Mouse (Mus musculus) lung, embryonic 16.5 days (tissue): ENCODE data around the gene Golga4. TPM values are rescaled to one million over a fixed set of nuclear protein-coding genes. Genes with fewer than 3 reads are reported as not detected.

Source experiments
- ATAC-seq: fragments of 200-750 bp; cut with Nextera tagmentation; 2 replicates; pipeline ENCODE4 v1.8.0; 2017; ENCODE audit warnings: low read depth, mild to moderate bottlenecking, moderate library complexity
- H3K27ac ChIP-seq: fragments of 300-500 bp; sonication (generic); 2 replicates; pipeline ENCODE4 v1.5.1; 2014; ENCODE audit warnings: mild to moderate bottlenecking, control low read depth, low read length
- H3K27me3 ChIP-seq: fragments of 300-500 bp; sonication (generic); 2 replicates; pipeline ENCODE4 v1.6.1; 2014; ENCODE audit warnings: low read depth, low read length, mixed read lengths; ENCODE audit not compliant: control insufficient read depth, insufficient read depth
- H3K36me3 ChIP-seq: fragments of 300-500 bp; sonication (generic); 2 replicates; pipeline ENCODE4 v1.6.1; 2014; ENCODE audit warnings: low read length; ENCODE audit not compliant: control insufficient read depth, insufficient read depth
- H3K4me1 ChIP-seq: fragments of 300-500 bp; sonication (generic); replicated peaks from 2 replicates; pipeline ENCODE4 v1.6.1; 2014; ENCODE audit warnings: low read length, mixed read lengths; ENCODE audit not compliant: control insufficient read depth, insufficient read depth
- H3K4me2 ChIP-seq: fragments of 300-500 bp; sonication (generic); 2 replicates; pipeline ENCODE4 v1.6.1; 2014; ENCODE audit warnings: low read depth, low read length, control low read depth
- H3K4me3 ChIP-seq: fragments of 300-500 bp; sonication (generic); 2 replicates; pipeline ENCODE4 v1.5.1; 2014; ENCODE audit warnings: mild to moderate bottlenecking, low read length, control low read depth
- H3K9ac ChIP-seq: fragments of 300-500 bp; sonication (generic); 2 replicates; pipeline ENCODE4 v1.6.1; 2014; ENCODE audit warnings: low read length, control low read depth
- H3K9me3 ChIP-seq: fragments of 300-500 bp; sonication (generic); 2 replicates; pipeline ENCODE4 v1.6.1; 2016; ENCODE audit warnings: low read length; ENCODE audit not compliant: control insufficient read depth
- WGBS: fragments of 180-500 bp; shearing (Covaris S2); extraction: QIAGEN DNeasy Blood & Tissue Kit; methylation state at CpG from one replicate; pipeline ENCODE4 v1.1.7; 2014; 5-methylcytosine and 5-hydroxymethylcytosine counted together
- polyA plus RNA-seq: library from polyadenylated mRNA; unstranded; fragments of >200 nt; fragmentation: Nextera tagmentation; extraction: Ambion mirVana; gene quantifications from 2 replicates; pipeline ENCODE4 v1.2.1, GENCODE M21; 2015

The Golga4 gene
- polyA plus RNA-seq, 1 experiment from 2014 or later: 40.2 TPM

GRCm38 (mm10) chr9:118496952-118497351 lies 9.1 kb upstream of the Golga4 start:
- Histone ChIP-seq H3K4me3 (no peak overlapping the region), H3K27ac (no peak overlapping the region), H3K4me1 (no peaks in the 10 kb centered on the region), H3K9me3 (peaks cover 2% of the 10 kb centered on the region; the same call in 1 of the 2 replicates), H3K36me3 (no peaks in the 10 kb centered on the region), H3K4me2 (no peak overlapping the region), H3K9ac (no peak overlapping the region), H3K27me3 (no peaks in the 10 kb centered on the region)
- 73% methylated on average over 3 of the region's 3 CpGs for WGBS
- no peak for ATAC-seq

- Histone ChIP-seq H3K4me3 (no peak overlapping the region), H3K9ac (no peak overlapping the region), H3K9me3 (peaks cover 2% of the 10 kb centered on the region; the same call in 1 of the 2 replicates), H3K27ac (no peak overlapping the region), H3K27me3 (no peaks in the 10 kb centered on the region), H3K36me3 (no peaks in the 10 kb centered on the region), H3K4me1 (no peaks in the 10 kb centered on the region), H3K4me2 (no peak overlapping the region)
- ATAC-seq: no peak
- 64% methylated on average over 7 of the region's 7 CpGs for WGBS
Measured at GRCm38 (mm10) chr9:118498061-118498460, 8.0 kb upstream of the Golga4 start.

- H3K27ac ChIP-seq: no peak overlapping the region
- no peak overlapping the region for H3K4me3 ChIP-seq
- WGBS: 76% methylated on average over 6 of the region's 6 CpGs
Measured at GRCm38 (mm10) chr9:118500963-118501362, 5.1 kb upstream of the Golga4 start.

GRCm38 (mm10) chr9:118504656-118505055 lies 1.4 kb upstream of the Golga4 start:
- whole genome bisulfite sequencing: 77% methylated on average over 3 of the region's 3 CpGs
- Histone ChIP-seq H3K9me3 (no peaks in the 10 kb centered on the region), H3K4me1 (peaks cover 10% of the 10 kb centered on the region), H3K36me3 (no peaks in the 10 kb centered on the region), H3K27me3 (no peaks in the 10 kb centered on the region), H3K9ac (no peak overlapping the region), H3K4me2 (no peak overlapping the region), H3K4me3 (no peak overlapping the region), H3K27ac (no peak overlapping the region)
- no peak for ATAC-seq

More at GRCm38 (mm10) chr9:118500963-118501362, 5.1 kb upstream of the Golga4 start:
- Histone ChIP-seq H3K4me2 (no peak overlapping the region), H3K9ac (no peak overlapping the region), H3K9me3 (no peaks in the 10 kb centered on the region), H3K4me1 (0 out of 2 replicates have a peak, but pooled peaks cover 3% of the 10 kb centered on the region), H3K36me3 (no peaks in the 10 kb centered on the region), H3K27me3 (no peaks in the 10 kb centered on the region)
- no peak for ATAC-seq

- Histone ChIP-seq H3K4me1 (peaks cover 10% of the 10 kb centered on the region), H3K36me3 (no peaks in the 10 kb centered on the region), H3K27me3 (no peaks in the 10 kb centered on the region), H3K9ac (peak overlapping the region; percentile 91), H3K9me3 (no peaks in the 10 kb centered on the region), H3K27ac (peak overlapping the region; percentile 36), H3K4me3 (peak overlapping the region; percentile 96), H3K4me2 (peak overlapping the region; percentile 89)
- whole genome bisulfite sequencing: under 1% methylated on average over 45 of the region's 57 CpGs
- ATAC-seq: peak; percentile 68
Measured at GRCm38 (mm10) chr9:118506404-118507231, 551 bp downstream of the Golga4 start.

- H3K9me3 ChIP-seq: no peaks in the 10 kb centered on the region
- H3K4me3 ChIP-seq: peak overlapping the region; percentile 96; the same call in 1 of the 2 replicates
- ATAC-seq: no peak
- H3K9ac ChIP-seq: no peak overlapping the region
- H3K27me3 ChIP-seq: no peaks in the 10 kb centered on the region
- H3K4me2 ChIP-seq: peak overlapping the region; percentile 89
- H3K36me3 ChIP-seq: no peaks in the 10 kb centered on the region
- H3K4me1 ChIP-seq: peaks cover 10% of the 10 kb centered on the region
- WGBS: 78% methylated on average over 6 of the region's 6 CpGs
- H3K27ac ChIP-seq: no peak overlapping the region
Measured at GRCm38 (mm10) chr9:118507552-118507951, 1.5 kb downstream of the Golga4 start.

GRCm38 (mm10) chr9:118508601-118509000 lies 2.5 kb downstream of the Golga4 start:
- H3K27me3 ChIP-seq: no peaks in the 10 kb centered on the region
- H3K36me3 ChIP-seq: no peaks in the 10 kb centered on the region
- no peak overlapping the region for H3K4me2 ChIP-seq
- H3K4me3 ChIP-seq: no peak overlapping the region
- no peak for ATAC-seq
- H3K4me1 ChIP-seq: peaks cover 10% of the 10 kb centered on the region
- no peaks in the 10 kb centered on the region for H3K9me3 ChIP-seq
- H3K9ac ChIP-seq: no peak overlapping the region
- 83% methylated on average over 7 of the region's 7 CpGs for WGBS
- H3K27ac ChIP-seq: no peak overlapping the region

GRCm38 (mm10) chr9:118510941-118511690 lies 5.0 kb downstream of the Golga4 start:
- Histone ChIP-seq H3K27ac (no peak overlapping the region), H3K4me2 (no peak overlapping the region), H3K27me3 (no peaks in the 10 kb centered on the region), H3K9me3 (no peaks in the 10 kb centered on the region), H3K9ac (no peak overlapping the region), H3K4me3 (no peak overlapping the region), H3K36me3 (peaks cover 10% of the 10 kb centered on the region), H3K4me1 (peaks cover 7% of the 10 kb centered on the region)
- WGBS: 67% methylated on average over 15 of the region's 15 CpGs
- ATAC-seq: no peak

- ATAC-seq: no peak
- Histone ChIP-seq H3K36me3 (peaks cover 10% of the 10 kb centered on the region), H3K9ac (no peak overlapping the region), H3K4me2 (no peak overlapping the region), H3K27ac (no peak overlapping the region), H3K4me3 (no peak overlapping the region), H3K27me3 (no peaks in the 10 kb centered on the region), H3K4me1 (no peaks in the 10 kb centered on the region; the same call in 1 of the 2 replicates), H3K9me3 (no peaks in the 10 kb centered on the region)
- 59% methylated on average over 3 of the region's 3 CpGs for WGBS
Measured at GRCm38 (mm10) chr9:118512681-118513233, 6.7 kb downstream of the Golga4 start.
